Mouse (Mus musculus) layer of hippocampus, adult 9-10 months (tissue): ENCODE data around the gene Tmem192.
"Not testable (repeated sequence)": the region's sequence is repeated elsewhere in the genome, so short reads cannot be mapped to it uniquely, and the experiment has no call there.

Source experiments
- DNase-seq: peaks from one replicate; pipeline ENCODE4 v3.0.0; 2022; ENCODE audit warnings: low spot score

Tmem192 gene

DNA sequence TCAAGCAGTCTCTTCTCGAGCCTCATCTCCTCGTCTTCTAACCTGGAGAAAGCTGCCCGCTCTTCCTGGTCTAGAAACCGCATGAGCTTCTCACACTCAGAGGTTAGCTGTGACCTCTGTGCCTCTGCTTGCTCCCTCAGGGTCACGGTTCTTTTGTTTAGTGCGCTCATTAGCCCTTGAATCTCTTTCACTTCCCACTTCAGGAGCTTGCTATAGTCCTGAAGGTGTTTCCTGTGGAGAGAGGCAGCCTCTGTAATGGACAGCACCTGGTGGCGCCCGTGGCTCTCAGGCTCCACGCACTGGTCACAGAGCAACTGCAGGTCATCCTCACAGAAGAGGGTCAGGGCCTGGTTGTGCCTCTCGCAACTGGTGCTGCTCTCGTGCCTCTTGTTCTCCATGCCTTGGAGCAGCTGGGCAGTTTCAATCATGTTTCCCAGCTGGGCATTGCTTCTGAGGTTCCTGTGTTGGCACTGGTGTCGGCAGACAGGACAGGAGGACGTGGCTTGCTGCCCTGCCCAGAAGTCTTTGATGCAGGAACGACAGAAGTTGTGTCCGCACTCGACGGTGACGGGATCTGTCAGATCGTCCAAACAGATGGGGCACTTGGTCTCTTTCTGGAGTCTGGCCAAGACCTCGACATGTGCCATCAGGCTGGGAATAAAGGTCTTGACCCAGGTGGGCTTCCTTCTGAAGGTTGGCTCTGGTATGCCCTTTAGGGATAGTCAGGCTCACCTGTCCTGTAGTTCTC is 36.3 kb downstream of the Tmem192 start:
- no peak for DNase-seq

- no peak for DNase-seq
Measured at GRCm38 (mm10) chr8:64987731-64988130, 40.7 kb downstream of the Tmem192 start, which contains the start of gene Trim75. Gene Trim75 (minus strand): TSS chr8:64987831.

DNA sequence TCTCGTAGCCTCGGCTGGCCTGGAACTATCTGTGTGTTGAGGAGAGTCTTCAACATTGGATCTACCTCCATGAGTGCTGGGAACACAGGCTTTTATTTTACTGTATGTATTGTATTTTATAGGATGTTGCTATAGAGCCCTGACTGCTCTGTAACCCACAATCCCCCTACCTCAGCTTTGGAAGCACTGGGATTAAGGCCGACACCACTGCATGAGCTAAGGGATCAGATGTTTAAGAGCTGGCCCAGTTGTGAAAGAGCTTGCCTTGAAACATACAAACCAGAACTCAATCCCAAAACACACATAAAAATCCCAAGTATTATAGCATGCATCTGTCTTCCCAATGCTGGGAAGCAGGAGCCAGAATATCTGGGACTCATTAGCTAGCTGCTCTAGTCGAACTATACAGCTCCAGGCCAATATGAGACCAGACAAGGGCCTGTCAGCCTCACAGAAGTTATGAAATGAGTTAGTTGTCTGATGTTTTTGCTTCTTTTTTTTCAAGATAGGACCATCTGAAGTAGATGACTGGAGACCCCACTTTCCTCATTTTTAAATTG is 51.9 kb downstream of the Tmem192 start:
- no peak for DNase-seq

DNA sequence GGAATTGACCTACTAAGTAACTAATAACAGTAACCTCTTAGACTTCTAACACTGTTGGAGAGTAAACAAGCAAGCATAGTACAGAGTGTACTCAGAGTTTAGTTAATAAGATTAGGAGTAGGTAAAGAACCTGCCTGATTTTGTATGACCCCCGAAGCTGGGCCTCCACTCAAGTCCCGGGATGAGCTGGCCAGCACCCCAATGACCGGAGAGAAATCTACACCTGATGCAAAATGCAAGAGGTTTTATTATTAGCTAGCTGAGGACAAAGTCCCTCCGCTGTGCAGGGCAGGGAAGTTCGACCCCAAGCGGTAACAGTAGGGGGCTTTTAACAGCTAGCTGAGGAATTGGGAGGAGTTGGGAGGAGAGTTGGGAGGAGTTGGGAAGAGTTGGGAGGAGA is 60.6 kb downstream of the Tmem192 start:
- DNase-seq = not testable (repeated sequence)

DNA sequence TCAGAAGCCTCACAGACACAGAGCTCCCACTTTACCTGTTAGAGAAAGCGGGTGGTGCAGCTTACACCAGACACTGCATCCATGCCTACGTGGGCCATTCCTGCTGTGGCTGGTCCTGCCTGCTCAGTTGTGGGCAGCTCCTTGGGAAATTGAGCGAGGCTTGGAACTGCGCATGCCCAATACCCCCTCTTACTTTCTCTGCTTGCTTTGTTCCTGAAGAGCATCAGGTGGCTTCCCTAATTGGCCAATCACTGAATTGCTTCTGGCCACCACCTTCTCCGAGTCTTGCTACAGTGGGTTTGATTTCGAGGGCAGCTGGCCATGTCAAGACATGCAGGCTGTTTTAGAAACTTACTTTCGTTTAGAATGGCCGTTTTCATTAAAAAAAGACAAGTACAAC is 71.4 kb downstream of the Tmem192 start, which contains the start of the genes Trim61 and Trim60:
Gene Trim61 (minus strand): TSS at position 101 of the 400 bp plus-strand sequence.
Gene Trim60 (minus strand): TSS at position 162 of the 400 bp plus-strand sequence.
- DNase-seq = no peak
